Mouse (Mus musculus): ENCODE measurements around the gene Cdc14b.
"Not testable (repeated sequence)": the region's sequence is repeated elsewhere in the genome, so short reads cannot be mapped to it uniquely, and the experiment has no call there.

Gene Cdc14b

GRCm38 (mm10) chr13:64273891-64274844, 922 bp downstream of the Cdc14b start:
- DNase-seq (ENCODE audit: low spot score), result peak; percentile 16

- no peak for DNase-seq (ENCODE audit: low spot score)
Measured at GRCm38 (mm10) chr13:64273352-64273751, 1.7 kb downstream of the Cdc14b start.

DNA sequence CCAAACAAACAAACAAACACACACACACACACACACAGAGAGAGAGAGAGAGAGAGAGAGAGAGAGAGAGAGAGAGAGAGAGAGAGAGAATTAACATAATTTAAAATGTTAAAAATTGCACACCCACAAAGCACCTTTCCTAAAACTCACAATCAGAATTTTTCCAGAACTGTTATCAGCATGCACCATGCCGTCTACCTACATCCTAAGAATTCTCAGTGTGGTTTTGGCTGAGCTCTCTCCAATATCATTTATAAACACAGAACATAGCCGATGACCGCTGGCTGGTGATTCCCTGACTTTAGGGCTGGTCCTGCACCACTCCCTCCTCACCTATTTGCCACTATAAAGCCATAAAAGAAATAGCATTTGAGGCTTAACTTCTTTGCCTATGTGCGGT, 6.7 kb downstream of the Cdc14b start:
- no peak for DNase-seq (ENCODE audit: low spot score)

DNA sequence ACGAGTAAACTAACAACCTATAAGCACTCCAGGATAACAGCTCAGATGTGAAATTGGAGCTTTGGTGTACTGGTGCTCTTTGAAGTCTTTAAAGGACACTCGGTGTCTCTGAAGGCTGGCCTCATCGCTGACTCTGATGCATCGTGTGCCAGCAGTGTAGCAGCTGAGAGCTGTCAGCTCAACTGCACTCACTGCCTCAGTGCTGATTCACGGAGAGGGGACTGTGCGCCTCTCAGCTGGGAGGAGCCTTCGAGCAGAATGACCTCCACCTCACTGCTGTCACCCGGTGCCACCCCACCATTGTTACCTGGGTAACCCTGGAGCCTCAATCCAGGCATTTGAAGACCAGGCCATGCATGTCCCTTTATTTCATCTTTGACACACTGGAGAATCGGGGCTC, 7.9 kb downstream of the Cdc14b start:
- DNase-seq (ENCODE audit: low spot score), result no peak

DNA sequence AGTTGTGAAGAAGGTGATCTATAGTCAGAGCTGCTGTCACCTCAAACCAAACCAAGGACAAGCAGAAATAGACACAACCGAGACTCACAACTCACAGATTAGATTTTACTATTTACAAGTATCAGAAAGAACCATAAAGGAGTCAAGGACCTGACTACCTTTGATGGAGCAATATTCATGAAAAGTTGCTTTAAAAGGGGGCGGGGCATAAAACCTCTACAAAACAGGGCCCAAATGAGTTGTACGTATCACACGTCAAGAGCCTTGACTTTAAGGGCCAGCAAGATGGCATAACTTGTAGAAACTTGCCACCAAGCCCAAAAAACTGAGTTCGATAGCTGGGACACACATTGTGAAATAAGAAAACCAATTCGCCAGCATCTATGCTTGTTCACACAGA, 10.5 kb downstream of the Cdc14b start:
- no peak for DNase-seq (ENCODE audit: low spot score)

DNA sequence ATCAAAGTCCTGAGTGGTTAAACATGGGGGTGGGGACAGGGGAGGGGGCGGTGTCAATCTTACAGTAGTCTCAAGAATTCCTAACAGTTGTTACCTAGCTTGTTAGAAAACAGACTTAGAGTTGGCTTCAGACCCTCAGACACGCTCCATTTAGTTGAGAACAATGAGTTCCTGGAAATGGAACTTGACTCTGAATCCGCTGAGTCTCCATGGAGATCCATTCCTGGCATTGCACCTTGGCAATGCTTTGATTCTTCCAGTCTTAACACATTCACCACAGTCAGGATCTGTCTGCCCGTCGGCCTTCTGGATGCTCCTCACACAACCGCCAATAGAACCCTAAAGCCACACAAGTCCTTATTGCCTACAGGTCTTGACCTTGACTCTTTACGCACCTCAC, 15.2 kb downstream of the Cdc14b start:
- DNase-seq (ENCODE audit: low spot score), result no peak

DNA sequence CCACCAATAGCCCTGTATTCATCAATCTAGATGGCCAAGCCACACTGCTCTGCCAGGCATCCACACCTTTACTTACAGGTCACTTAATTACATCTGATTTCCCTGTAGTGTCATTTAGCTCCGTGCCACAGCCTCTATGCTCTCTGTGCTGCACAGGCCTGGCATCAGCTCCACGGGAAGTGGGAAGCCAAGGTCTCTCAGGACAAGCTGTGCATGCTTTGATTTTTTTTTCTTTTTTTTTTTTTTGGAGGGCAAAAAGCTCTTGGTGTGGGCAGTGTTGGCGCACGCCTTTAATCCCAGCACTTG, 16.6 kb downstream of the Cdc14b start:
- DNase-seq (ENCODE audit: low spot score), result no peak

- DNase-seq (ENCODE audit: low spot score), result no peak
Measured at GRCm38 (mm10) chr13:64257814-64258515, 17.1 kb downstream of the Cdc14b start.

DNA sequence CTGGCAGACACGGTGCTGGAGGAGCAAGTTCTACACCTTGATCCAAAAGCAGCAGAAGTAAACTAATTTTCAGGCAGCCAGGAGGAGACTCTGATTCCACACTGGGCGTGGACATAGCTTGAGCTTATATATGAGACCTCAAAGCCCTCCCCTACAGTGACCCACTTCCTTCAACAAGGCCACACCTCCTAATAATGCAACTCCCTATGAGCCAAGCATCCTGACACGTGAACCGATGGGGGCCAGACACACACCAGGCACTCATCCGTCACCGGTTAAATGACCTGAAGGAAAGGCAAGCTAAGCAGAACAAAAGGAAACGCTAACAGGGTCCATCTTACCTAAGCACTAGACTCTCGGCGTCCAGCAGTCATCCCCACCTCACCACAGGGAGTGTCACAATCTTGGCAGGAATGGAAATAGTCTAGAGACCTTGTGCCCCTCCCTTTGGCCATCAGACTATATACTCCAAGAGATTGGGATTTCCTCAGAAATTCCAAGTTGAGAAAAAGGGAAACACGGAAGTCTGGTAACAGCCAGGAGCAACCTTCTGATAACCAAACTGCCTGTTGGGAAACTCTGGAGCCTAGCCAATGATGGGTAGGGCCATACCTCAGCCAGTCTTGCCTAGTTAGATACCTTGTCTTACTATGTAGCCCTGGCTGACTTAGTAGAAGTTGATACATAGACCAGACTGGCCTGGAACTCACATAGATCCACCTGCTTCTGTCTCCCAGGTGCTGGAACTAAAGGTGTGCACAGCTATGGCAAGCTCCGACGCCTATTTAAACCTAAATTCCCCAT, 17.9 kb downstream of the Cdc14b start:
- DNase-seq (ENCODE audit: low spot score), result no peak

GRCm38 (mm10) chr13:64254185-64254584, 20.9 kb downstream of the Cdc14b start:
- not testable (repeated sequence) for DNase-seq (ENCODE audit: low spot score)

DNA sequence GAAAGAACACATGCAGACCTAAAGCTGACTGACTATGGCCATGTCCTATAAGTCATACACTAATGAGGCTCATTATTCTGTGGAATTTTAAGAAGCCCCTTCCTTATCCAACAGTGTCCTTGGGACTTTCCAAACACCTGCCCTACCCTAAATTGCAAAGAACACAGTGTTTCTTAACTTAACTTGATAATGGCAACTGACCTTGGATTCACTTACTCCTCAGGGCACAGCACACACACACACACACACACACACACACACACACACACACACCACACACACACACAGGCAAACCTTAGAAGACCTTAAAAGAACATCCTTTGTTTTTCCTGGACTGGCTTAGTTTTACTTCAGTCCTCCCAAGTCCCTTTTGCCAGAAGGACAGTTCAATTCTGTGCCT, 21.4 kb downstream of the Cdc14b start:
- no peak for DNase-seq (ENCODE audit: low spot score)

DNA sequence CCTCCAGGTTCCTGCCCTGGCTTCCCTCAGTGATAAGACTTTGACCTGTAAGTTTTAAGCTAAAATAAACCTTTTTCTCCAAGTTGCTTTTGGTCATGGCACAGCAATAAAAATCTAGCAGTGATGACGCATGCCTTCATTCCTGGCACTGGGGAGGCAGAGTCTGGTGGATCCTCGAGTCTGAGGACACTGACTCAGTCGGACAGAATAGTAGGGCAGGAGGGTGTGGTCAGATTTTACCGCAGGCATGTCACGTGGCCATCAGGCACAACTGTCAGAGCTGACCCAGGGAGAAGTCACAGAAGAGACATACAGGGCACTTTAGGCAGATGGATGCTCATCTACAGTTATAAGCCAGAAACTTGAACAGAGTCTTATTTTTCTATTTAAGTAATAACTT, 22.9 kb downstream of the Cdc14b start:
- no peak for DNase-seq (ENCODE audit: low spot score)

GRCm38 (mm10) chr13:64250363-64250762, 24.7 kb downstream of the Cdc14b start:
- no peak for DNase-seq (ENCODE audit: low spot score)

GRCm38 (mm10) chr13:64248775-64249524, 26.1 kb downstream of the Cdc14b start:
- peak; percentile 90 for DNase-seq (ENCODE audit: low spot score)

DNA sequence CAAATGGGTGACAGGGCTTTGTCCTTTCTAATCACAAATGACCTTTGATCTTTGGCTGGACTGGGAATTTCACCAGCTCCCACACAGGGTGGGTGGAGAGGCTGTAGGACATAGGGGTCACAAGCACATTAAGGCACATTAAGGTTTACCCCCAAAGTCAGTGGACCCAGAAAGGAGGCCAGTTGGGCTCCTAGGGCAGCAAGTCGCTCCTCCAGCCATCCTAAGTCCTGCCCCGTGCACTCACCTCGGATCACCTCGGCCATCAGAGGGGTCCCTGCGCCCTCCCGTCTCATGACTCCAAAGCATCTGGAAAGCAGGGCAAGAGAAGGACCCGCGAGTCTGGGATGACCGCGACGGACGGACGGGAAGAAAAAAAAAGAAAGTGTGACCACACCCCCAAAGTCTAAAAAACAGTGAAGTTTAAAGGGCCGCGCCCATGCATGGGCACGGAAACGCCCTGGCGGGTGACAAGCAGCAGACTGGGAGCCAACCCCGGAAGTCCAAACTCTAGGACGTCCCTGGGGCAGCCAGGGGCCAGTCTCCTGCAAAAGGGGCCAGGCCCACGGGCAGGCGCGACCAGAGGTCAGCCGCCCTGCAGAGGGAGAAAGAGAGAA, 26.8 kb downstream of the Cdc14b start:
- DNase-seq (ENCODE audit: low spot score), result no peak

GRCm38 (mm10) chr13:64246106-64246505, 29.0 kb downstream of the Cdc14b start:
- no peak for DNase-seq (ENCODE audit: low spot score)

DNA sequence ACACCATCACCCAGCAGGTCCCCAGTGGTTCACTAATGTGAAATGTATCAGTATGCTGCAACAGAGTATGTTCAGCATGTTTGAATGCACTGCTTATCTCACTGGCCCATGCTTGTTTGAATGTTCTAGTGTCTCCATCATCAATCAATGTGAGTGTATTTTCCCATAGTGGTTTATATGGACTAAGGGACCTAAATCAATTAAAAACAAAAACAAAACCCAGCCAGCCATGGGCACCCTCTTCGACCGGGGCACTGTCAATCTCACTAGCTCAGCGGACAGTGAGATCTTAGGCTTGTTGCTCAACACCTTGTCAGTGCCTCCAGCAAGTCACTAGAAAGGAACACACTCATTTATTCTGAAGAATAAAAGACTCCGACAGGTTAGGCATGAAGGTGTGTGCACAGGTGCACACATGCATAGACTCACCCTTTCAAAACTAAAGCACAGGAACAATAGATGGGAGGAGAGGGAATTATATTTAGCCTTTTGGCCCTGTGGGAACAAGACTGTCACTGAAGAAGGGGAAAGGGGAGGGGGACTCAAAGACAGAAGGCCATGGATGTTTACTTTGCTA, 30.3 kb downstream of the Cdc14b start:
- DNase-seq (ENCODE audit: low spot score), result no peak

- no peak for DNase-seq (ENCODE audit: low spot score)
Measured at GRCm38 (mm10) chr13:64242721-64243120, 32.4 kb downstream of the Cdc14b start.

DNA sequence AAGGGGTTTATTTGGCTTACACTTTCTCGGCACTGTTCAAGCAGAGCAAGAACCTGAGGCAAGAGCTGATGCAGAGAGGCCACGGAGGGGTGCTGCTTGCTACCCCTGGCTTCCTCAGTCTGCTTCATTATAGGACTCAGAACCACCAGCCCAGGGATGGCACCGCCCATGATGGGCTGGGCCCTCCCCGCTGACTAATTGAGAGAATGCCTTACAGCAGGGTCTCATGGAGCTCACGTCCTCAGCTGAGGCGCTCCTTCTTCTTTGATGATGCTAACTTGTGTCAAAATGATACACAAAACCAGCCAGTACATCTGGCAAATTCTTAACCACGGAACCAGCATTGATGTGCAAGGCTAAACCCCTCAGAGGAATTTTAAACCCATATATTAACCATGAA, 34.5 kb downstream of the Cdc14b start:
- DNase-seq (ENCODE audit: low spot score), result no peak

DNA sequence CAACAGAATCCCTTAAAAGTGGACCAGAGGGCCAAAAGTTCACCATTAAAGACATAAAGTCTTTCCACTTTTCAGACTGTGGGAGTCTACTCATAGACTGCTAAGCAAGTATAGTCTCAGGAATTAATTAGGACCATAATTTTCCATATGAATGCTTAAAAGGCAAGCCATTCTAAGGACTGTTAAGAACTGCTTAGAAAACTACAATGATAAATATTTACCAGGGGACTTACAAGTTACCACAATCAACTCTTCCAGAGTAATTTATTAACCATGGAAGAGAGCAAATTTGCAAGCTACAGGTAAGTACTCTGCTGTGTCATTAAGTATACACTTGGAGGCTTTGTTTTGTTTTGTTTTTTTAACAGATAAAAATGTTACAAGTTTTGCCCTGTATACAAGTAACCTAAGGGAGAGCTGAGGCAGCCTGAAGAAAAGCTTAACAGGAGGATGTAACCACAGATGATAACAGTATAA, 37.4 kb downstream of the Cdc14b start:
- DNase-seq (ENCODE audit: low spot score), result no peak

All from ovary, postnatal 10 days (tissue).